Mouse (Mus musculus) brain, embryonic 14.5 days (tissue): ENCODE data around the gene Neurl1a.

Source experiments
- CTCF ChIP-seq: fragments of 200-500 bp; IDR thresholded peaks from 2 replicates; pipeline ENCODE4 v1.5.1; 2012; ENCODE audit warnings: inconsistent platforms, mild to moderate bottlenecking, moderate library complexity, borderline replicate concordance; ENCODE audit not compliant: insufficient read depth, insufficient read length; ENCODE audit errors: extremely low read depth
- POLR2A ChIP-seq: fragments of 200-500 bp; IDR thresholded peaks from 2 replicates; pipeline ENCODE4 v1.6.1; 2012; ENCODE audit warnings: mild to moderate bottlenecking, inconsistent platforms, borderline replicate concordance; ENCODE audit not compliant: poor library complexity, insufficient read depth, insufficient read length, severe bottlenecking; ENCODE audit errors: extremely low read depth

GRCm38 (mm10) chr19:47298100-47298499, 119.5 kb downstream of the Neurl1a start:
- TF ChIP-seq CTCF (no peak), POLR2A (no peak)
